Mouse (Mus musculus) layer of hippocampus, postnatal 14 days (tissue): ENCODE measurements around the gene Ncoa6. TPM values are rescaled to one million over a fixed set of nuclear protein-coding genes. Genes with fewer than 3 reads are reported as not detected.
A peak's percentile ranks its signal among the peaks of the same experiment; 100 is the strongest.

Experiments
- DNase-seq, 2 experiments: peaks; one replicate each; pipeline ENCODE4 v3.0.0; 2021 to 2022; ENCODE audit warnings: low spot score in 2 of 2, mixed read lengths in 1 of 2
- total RNA-seq, 2 experiments: library from RNA; stranded (reverse); gene quantifications; 2 replicates each; pipeline ENCODE4 v1.2.3; 2021

Ncoa6 gene
- total RNA-seq, 2 experiments from 2014 or later: 61.1 to 71.8 TPM

DNA sequence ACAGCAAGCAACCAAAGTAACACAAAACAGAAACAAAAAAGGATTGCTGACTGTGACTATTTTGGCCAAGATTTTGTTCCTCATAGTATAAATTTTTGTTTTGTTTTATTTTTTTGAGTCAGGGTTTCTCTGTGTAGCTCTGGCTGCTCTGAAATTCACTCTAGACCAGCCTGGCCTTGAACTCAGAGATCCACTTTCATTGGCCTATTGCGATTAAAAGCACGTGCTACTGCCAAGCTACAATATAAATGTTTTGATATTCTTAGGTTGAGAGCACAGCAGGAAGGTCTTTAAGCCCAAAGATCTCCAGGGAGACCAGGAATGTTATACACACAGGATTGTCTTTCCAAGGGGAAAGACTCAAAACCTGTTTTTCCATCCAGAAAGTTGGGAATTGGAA lies 30.2 kb downstream of the Ncoa6 start:
- no peak for DNase-seq

DNA sequence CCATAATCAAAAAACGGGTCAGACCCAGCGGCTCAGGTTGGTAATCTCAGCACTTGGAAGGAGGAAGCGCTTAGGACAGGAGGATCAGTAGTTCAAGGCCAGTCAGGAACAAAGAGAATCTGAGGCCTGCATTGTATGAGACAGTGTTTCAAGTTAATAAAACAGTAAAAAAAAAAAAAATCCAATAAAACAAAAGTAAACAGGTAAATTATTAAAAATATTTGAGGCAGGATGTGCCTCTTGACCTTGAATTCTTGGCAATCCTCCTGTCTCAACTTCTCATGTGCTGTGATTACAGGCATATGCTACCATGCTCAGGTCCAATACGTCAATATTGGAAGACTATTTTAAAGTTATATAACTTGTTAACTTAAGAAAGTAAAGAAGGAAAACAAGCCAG lies 30.8 kb downstream of the Ncoa6 start:
- no peak for DNase-seq

DNA sequence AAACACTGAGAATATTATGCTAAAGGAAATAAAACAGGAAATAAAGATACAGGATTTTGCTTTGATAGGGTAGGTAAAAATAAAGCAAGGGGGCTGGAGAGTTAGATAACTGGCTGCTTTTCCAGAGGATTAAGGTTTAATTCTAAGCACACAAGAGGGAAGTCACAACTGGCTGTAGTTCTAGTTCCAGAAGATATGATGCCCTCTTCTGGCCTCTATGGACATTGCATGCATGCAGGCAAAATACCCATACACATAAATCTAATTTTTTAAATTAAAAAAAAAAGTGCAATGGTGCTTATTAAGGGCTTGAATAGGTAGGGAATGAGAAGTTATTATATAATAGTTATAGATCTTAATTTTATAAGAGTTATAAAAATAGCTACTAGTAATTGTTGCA lies 37.2 kb downstream of the Ncoa6 start:
- DNase-seq: no peak

DNA sequence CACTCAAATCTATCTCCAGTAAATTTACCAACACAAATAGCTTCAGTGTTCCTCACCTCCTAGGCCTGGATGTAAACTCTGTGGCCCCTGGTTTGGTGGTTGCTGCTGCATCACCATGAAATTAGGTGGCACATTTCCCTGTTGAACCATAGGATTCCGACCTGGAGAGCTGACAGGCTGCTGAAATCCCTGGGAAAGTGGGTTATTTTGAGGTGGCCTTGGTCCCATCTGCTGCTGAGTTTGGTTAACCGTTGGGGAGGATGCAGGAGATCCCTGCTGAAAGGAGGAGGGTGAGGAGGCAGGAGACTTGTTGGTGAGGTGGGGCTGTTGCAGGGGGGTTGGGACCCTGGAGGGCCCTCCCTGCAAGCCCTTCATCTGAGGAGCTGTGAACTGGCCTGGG lies 52.8 kb downstream of the Ncoa6 start:
- DNase-seq: no peak

DNA sequence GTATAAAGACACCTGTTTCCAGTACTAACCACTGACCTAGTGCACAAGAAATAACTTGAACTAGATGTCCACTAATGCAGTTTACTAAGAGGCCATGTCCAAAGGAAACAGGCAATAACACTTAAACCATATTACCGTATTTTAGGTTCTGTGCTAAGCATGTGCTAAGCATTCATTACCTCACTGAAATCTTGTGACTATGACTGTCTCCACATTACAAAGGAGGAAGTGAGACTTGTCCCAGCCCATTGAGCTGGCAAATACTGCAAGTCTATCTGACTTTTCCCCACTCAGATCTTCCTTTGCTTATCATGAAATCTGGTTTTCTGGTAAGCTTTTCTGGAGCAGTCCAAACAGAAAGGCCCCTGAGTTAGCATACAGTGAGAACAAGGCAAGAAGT lies 69.1 kb downstream of the Ncoa6 start:
- DNase-seq: no peak

DNA sequence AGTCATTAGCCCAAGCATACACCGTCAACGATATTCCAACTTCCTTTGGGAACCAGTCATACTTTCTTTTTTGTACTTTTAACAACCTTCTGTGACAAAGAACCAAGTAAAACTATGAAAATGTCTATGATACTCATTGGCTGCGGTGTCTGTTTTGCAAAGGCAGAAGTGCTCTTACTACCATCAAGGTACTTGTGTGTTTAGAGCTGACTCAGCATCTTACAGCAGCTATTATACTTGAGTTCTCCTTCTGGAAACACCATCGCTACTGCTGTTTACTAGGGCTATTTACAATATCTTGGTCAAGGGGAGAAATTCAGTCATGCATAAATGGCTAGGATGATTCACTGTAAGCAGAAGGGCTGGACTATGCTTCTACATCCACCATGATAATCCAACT lies 71.8 kb downstream of the Ncoa6 start:
- DNase-seq: no peak

DNA sequence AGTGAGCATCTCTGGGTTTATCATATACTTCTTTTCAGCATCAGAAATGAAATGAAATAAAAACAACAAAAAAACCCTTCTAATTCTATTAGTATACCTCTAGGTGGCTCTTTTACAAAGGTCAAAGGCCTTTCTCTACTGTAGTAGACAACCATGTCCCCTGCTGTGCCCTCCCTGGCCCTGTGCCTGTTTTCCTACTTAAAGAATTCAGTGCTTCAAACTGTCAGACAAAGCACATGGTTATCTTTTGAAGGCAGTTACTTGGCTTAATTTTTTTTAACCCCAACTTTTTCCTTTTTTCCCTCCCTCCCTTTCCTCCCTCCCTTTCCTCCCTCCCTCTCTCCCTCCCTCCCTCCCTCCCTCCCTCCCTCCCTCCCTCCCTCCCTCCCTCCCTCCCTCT lies 73.4 kb downstream of the Ncoa6 start:
- DNase-seq: no peak

DNA sequence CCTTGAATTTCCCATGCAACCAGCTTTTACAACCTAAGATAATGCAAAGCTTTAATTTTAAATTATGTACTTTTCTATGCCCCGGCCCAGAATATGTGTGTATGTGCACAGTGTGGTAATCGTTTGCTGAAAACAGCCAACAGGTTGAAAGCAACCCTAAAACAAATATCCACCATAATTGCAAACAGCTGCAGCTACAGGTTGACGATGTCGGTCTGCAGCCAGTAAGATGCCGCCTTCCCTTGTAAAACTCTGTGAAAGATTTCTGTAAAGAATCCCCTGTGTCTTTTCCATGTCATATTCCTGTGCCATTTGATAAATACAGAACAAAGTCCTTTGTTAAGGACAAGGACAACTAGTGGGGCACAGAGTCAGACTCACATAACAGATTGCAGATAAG lies 79.1 kb downstream of the Ncoa6 start:
- DNase-seq: no peak

DNA sequence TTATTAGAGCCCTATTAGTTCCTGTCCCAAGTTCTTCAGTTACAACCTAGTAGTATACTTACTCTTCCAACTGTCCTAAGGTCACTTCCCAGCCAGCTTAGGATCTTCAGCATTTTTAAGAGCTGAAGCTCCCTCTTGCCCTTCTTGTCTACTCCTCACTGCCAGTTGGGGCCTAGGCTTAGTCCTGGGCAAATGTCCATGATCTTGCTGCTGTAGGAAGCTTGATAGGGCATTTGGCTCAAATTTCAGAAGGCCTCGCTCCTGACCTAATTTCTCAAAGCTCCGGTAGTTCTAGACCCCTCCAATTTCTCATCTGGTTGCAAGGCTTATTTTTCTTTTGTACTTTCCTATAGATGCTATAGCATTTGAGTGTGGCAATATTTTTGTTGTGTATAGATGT lies 85.1 kb downstream of the Ncoa6 start:
- DNase-seq: no peak

DNA sequence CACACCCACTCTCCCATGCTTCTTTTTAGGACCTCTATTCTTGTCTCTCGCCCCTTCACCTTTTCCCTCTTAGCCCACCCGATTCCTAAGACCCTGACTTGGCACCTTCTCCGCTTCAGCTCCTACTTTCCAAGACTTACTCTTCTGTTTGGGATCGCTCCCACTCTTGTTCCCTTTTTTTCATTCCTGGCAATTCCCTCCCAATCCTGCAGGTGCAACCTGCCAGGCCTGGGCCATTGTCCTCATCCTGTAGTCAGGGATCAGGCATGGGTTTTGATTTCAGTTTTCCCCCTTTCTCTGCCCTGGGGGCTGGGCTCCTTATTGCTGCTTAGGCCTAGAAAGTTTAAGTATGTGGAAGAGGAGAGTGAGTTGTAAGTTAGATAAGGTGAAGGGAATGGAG lies 86.6 kb downstream of the Ncoa6 start:
- DNase-seq: no peak

DNA sequence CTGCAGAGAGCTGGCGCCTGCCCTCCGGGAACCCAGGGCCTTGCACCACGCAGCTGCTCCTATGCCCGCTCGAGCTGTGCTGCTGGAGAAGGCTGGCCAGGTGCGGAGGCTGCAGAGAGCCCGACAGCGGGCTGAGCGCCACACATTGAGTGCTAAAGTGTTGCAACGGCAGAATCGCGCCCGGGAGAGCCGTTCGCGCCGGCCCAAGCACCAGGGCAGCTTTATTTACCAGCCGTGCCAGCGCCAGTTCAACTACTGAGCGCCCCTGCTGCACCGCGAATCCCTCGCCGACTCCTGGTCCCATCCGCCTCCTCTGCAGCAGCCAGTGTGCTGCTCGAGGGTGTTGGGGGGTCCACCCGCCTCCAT lies 87.2 kb downstream of the Ncoa6 start:
- no peak for DNase-seq

DNA sequence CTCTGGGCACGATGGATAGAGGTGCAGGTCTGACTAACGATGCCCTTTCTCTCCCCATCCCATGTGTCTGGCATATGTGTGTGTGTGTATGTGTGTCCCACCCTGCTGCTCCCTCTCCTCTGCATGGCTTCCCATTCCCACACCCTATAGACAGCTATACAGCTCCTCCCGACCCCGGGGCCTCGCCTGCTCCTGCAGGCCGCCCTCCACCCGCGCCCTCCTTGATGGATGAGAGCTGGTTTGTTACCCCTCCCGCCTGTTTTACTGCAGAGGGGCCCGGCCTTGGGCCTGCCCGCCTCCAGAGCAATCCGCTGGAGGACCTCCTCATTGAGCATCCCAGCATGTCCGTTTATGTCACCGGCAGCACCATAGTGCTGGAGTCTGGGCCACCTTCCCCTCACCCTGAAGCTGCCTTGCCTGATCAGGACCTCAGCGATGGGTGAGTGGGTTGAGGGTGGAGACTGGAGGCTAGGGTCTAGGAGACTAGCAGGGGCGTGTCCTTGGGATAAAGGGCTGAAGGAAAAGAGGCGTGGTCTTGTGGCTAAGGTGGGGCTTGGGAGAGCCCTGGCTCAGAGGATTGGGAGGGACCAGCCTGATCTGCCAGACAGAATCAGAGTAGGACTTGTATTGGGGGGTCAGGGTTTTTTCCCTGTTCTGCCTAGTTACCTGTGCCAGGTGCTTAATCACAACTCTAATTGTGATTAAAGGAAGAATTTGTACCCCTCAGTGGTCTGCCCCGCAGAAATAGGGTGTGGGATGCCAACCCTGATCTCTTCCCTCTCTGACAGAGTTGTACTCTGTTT lies 87.8 kb downstream of the Ncoa6 start:
- no peak for DNase-seq

DNA sequence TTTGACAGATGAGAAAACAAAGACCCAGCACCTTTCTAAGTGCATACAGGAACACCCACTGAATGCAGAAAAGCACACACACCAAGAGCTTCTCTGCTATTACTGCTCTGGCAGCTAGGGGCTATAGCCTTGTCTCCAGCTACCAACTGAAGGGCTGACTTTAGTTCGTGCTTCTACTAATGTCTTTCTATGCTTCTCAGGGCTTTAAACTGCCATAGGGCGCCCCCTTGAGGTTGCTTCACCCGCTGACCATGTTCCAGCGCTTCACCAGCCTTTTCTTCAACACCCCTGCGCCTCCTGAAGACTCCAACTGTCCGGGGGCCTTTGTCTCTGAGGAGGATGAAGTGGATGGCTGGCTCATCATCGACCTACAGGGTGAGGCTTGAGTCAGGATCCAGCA lies 88.6 kb downstream of the Ncoa6 start:
- DNase-seq: peak; percentile 76 to 82

DNA sequence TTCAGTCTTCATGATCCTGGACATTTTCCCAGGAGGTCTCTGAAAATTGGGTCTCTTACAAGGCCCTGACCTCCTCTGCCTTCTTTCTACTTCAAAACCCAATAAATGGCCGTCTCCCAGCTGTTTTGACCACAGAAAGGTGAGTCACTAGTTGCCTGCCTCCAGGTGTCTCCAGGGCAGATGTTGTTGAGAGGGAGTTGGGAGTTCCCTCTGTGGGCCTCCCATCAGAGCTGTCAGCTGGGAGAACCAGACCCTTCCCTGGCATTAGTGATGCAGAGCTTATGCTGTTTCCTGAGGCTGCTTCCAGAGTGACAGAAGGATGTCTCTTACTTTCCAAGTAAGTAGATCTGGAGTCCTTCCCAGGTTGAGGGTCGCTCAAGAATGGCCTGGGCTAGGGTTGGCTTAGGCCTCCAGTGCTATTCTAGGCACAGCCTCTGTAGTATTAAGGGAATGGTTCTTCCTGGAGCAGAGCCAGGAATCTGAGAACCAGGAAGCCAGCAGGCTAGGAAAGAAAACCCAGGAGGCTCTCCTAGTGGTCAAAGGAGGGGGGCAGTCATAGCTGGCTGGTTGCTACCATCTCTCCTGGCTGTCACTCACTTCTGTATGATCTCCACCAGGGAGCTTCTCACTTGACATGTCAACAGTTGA lies 90.8 kb downstream of the Ncoa6 start:
- DNase-seq: peak in 1 of 2 experiments; percentile 55

DNA sequence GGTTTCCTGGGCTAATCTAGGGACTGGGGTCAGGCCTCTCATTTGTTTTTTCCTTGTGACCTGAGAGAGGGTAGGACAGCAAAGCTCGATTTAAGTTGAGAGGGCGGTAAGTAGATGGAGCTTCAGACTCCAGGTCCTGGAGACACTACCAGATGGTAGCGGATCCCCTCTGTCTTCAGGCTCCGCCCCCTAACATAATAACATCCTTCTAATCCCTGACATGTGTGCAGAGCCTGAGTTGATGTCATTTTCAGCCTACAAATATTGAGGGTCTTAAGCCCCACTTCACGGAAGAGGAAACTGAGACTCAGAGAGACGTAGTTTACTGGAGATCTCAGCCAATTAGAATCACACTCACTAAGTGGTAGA lies 91.4 kb downstream of the Ncoa6 start:
- DNase-seq: no peak

DNA sequence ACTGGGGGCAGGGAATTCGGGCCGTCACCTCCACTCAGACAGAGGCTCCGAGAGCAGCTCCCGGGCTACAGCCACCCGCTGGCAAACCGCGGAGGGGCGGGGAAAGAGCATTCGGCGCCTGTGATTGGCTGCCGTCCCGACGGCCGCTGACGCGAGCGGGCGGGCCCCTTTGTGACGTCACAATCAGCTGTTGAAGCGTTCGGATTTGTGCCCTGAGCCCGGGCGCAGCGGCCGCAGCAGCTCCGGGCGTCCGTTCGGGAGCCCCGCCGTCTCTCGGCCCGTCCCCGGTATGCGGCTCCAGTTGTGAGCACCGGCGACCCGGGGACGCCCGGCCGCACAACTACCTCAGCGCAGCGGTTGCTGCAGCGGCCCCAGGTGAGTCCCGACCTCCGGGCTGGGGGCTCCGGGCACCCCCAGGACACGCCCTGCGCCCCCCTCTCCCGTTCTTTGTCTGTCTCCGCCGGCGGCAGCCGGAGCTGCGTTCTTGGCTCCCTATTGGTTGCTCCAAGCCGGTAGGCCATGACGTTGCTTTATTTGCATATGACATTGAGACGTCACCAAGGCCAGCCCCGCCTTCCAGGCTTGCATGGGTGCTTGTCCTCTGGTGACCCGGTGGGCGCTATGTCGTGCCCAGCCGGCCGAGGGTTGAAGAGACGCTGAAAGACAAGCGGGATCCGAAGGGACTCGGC lies 91.9 kb downstream of the Ncoa6 start:
- DNase-seq: peak; percentile 98 to 99

DNA sequence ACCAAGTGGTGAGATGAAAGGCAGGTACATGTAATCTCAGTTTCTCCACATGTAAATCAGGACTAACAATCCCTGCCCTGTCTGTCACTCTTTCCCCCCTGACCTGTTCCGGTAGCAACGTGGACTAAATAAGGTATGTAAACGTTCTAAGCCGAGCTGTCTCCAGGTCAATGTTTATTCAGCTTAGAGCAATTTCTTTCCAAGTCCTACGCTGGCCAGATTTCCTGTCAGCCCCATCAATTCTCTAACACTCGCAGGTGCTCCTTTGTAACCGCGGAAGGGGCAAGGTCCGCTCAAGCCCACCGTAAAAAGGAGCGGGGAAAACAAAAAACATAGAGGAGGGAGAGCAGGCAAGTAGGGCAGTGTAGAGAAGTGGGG lies 92.6 kb downstream of the Ncoa6 start:
- DNase-seq: peak in 1 of 2 experiments; percentile 21

DNA sequence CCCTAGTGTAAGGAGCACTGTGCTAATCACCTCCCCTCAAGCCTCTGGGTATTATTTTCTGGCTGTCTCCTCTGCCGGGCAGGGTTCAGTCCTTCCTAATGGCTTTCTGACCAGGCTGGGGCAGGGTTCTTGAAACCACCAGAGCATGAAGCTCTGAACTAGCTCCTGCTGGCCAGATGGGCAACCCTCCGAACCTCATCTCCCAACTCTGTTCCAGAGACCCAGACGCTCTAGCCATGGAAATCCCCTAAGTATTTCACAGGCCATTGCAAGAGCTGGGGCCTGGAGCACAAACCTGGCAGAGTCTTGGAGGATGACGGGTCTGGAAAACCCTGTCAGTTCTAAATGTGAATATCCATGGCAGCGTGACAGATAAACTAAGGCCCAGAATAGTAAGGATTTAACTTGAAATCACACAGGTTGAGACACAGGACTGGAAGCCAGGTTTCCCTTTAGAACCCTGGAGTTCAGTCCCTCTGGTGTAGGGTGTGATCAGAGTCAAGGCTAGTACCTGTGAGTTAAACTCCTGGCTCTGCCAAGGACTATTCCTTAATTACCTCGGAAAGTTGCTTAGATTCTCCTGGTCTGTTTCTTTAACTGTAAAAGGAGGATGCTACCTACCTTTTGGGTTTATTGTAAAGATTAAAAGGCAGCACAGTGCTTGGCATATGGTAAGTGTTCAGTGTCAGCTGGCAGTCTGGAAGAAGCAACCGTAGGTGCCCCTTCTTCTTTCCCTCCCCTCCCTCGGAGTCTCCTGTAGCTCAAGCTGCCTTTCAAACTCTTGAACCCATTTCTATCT lies 93.2 kb downstream of the Ncoa6 start, which contains the start of gene Trp53inp2:
Gene Trp53inp2 (plus strand): TSS at position 799 of the 799 bp plus-strand sequence.
- DNase-seq: no peak

DNA sequence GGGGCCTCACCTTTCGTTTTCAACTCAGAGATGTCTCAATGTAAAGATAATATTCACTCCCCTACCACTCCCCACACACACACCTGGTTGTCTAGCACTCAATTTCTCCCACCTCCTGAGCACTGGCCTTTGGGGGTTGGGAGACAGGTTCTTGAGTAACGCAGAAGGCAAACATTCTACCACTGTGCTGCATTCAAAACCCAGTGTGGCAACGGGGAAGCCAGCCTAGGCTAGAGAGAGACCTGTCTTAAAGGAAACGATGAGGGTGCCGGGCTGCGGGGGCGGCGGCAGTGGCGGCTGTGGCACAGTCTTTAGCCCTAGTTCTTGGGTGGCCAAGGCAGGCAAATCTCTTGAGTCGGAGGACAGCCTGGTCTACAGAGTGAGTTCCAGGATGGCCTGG lies 97.5 kb downstream of the Ncoa6 start:
- DNase-seq: no peak

DNA sequence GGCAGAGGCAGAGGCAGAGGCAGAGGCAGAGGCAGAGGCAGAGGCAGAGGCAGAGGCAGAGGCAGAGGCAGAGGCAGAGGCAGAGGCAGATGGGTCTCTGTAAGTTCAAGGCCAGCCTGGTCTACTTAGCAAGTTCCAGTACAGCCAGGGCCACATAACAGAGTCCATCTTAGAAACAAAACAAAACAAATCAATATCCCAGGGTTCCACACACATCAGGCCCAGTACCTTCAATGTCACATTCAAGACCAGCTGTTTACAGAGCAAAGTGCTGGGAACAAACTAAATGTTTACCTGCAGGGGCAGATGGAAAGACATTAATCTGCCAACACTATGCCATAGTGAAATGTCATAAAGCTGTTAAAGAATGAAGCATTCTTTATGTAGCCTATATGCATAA lies 99.2 kb downstream of the Ncoa6 start:
- DNase-seq: no peak

DNA sequence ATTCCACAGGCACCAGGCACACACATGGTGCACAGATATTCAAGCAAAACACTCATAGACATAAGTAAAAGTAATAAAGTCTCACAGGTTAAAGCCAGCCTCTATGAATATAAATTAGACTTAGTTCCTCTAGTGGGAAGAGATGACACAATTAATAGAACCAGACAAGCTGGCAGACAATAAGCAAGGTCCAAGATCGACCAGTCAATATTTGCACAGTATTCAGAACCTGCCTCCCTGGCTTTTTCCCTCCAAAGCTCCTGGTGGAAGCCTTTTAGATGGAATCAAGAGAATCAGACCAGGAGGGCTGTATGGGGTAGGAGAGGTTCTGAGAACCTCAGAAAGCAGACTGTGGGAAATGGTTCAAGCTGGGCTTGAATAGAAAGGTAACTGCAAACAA lies 99.8 kb downstream of the Ncoa6 start:
- DNase-seq: no peak

DNA sequence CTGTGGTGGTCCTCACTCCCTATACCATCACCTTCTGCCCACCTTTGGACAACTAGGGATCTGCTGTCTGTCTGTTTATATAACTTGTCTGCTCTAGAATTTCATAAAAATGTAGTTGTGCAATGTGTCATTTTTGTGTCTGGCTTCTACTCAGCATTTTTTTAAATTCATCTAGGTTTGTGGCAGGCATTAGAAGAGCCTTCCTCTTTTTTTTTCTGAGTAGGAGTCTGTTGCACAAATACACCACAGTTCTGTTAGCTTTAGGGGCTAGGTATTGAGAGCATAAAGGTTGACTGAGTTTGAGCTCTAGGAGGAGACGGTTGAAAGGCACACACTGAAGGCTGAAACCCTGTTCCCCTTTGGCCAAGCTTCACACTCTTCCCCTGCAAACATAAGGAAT lies 100.4 kb downstream of the Ncoa6 start:
- no peak for DNase-seq
